Mouse (Mus musculus): Measurements from ENCODE around the gene Krt8.
A peak's percentile ranks its signal among the peaks of the same experiment; 100 is the strongest.
"Not testable (repeated sequence)": the region's sequence is repeated elsewhere in the genome, so short reads cannot be mapped to it uniquely, and the experiment has no call there.

Gene Krt8

DNA sequence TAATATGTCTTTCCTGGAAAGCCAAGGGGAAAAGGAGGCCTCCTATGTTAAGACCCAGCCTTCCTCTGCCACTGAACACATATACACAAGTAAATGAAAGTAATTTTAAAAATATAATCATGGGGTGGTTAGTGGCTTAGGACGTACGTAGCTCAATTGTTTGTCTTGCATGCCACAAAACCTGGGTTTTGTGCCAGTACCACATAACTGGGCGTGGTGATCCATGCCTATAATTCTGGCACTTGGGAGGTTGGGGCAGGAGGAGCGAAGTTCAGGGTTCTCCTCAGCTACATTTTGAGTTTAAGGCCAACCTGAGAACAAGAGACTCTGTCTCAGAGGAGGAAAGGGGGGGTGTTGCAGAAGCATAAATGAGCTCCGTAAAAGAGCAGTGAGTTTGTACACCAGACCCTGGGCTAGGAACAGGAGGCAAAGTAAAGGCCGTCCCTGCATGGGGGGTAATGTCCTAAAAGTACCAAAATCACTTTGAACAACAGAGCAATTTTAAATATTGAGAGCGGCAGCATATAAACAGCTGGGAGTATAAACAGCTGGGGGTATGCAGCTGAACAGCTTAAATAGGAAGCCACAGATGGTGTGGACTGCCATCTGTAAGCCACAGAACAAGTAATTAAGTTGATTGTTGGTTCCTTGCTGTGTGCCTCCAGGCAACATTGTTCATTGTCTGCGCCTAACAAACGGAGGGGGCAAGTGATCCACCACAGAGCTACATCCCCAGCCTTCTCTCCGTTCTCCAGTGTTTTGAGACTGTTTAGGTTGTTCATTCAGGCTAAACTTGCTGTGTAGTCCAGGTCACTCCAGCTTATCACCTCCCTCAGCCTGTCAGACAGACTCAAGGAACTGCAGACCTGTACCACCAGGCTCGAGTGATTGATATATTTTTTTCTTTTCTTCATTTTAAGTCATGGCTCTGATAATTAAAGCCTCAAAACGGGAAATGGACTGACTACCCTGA, 3.1 kb upstream of the Krt8 start:
- DNase-seq (ENCODE audit: low spot score) = no peak

DNA sequence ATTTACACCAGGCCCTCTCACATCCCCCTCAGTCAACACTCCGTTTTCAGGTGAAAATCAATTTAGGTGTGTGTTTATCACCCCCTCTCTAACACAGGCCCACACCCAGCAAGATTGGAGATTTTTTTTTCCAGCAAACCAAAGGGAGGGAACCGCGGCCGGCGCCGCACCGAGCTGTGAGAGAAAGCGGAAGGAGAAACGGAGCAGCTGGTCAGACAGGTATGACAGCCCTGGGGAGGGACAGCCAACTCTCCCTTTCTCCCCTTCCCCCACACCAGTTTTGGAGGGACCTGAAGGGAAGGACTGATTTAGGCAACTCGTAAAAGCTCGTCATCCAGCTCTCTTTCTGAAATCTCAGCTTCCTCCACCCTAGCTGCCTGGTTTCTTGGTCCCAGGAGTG, 2.0 kb upstream of the Krt8 start:
- DNase-seq (ENCODE audit: low spot score) = no peak

DNA sequence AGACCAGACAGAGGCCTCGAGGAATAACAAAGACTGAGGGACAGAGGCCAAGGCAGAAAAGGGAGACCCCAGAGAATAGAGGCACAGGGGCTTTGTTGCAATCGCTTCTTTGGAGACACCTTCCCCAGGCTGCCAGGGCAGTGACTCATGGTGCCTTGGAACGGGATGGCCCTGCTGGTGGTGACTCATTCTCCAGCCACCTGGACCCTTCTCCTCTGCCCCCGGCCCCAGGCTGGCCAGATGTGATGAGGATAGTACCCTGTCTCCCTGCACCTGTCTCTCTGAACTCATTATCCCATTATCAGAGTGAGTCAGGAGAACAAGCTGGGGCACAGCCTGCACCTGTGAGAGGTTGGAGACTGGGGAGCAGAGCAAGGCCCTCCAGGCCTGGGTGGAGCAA, 1.0 kb upstream of the Krt8 start:
- DNase-seq (ENCODE audit: low spot score) = no peak

DNA sequence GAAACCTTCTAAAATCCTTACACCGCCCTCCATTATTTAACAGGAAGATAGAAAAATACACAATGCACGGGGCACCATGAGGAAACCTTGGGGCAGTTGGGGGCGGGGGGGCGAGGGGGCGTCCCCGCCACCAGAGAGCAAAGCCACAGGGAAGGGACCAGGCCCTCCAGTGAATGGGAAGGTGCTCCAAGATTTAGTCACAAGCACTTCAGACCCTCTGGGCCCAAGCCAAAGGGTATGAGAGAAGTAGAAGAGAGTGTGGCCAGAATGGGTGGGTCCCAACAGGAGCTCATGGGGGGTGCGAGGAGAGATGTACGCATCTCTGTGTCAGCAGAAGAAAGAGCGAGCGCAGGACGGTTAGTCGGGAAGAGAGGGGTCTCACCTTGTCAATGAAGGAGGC, 766 bp downstream of the Krt8 start:
- no peak for DNase-seq (ENCODE audit: low spot score)

DNA sequence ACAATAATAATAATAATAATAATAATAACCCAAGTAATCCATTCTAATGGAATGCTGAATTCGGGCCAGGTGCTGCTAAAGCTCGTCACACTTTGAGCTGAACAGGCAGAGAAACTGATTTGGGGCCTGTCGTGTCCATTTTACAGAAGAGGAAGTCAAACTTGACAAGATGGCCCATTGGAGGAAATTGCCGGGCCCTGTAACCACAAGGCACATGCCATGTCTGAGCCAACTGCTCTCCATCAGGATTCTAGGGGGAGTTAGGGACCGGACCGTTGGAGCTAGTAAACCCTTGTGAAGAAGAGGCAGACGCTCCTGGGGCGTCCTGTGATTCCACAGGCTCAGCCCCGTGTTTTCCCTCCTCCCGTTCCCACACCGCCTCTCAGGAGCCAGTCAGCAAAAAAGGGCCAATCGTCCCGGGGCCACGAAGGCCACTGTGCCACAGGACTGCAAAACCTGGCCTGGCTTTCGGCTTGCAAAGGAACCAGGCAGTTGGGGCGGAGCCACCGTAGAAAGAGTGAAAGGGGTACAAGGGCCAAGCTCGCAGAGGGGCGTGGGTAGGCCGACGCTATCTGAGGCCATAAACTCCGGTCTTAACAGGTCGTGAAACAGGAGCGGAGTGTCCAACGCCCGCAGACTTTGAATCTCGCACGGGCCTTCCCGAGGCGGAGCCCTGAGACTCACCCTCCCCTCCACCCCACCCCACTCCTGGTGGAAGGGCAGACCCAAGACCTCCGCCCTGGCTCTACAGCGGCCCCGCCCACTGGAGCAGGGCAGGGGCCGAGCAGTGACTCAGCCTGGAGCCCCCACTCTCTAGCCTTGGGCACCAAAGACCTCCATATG, 1.4 kb downstream of the Krt8 start:
- DNase-seq (ENCODE audit: low spot score) = no peak

DNA sequence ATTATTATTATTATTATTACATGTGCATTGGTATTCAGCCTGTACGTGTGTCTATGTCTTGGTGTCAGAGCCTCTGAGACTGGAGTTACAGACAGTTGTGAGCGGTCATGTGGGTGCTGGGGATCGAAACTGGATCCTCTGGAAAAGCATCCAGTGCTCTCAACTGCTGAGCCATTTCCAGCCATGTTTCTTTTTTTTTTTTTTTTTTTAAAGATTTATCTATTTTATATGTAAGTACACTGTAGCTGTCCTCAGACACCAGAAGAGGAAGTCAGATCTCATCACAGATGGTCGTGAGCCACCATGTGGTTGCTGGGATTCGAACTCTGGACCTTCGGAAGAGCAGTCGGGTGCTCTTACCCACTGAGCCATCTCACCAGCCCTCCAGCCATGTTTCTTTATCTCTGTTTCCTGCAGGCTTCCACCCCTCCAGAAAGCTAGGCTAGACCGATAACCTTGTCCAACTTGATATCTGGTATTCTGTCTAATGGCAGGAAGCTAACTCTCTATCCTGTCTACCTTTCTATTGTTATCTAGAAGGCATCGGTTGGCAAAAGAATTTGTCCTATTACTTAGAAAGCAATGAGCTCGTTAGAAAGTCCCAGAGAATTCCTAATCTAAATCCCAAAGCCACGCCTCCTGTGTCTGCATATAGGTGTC, 4.5 kb downstream of the Krt8 start:
- no peak for DNase-seq (ENCODE audit: low spot score)

DNA sequence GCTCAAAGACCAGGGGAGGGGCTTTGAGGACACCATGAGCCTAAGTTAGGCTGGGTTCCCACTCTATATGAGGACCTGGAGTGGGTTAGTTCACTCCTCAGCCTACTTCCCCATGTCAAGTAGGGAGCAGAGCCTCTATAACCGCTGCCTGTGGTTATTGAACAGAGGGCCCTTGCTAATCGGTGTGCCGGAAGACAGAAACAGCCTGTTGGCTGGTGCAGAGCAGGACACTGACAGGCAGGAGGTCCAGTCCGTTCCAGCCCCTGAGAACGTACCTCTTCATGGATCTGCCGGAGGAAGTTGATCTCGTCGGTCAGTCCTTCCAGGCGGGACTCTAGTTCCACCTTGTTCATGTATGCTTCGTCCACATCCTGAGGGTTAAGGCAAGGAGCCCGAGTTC, 5.1 kb downstream of the Krt8 start:
- DNase-seq (ENCODE audit: low spot score) = no peak

DNA sequence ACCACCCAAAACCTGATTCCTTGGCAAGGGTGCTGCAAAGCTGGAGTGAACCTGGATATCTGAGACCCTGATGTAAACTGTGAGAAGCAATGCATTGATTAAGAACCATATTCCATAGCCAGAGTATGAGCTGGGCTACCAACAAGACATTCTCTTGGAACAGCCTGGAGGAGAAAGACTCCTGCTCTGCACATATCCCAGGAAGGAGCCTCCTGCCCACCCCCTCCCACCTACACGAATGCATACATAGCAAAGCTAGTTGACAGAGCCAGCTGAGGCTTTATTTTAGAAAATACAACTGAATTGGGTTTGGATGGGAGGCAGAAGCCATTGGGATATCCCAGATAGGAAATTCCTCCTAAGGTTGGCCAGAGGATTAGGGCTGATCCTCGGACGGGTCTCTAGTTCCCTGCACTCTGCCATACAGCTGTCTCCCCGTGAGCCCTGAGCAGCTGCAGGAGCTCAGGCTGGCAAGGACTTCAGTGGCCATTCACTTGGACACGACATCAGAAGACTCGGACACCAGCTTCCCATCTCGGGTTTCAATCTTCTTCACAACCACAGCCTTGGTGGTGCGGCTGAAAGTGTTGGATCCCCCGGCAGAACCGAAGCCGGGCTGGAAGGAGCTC, 7.7 kb downstream of the Krt8 start:
- DNase-seq (ENCODE audit: low spot score) = not testable (repeated sequence)

DNA sequence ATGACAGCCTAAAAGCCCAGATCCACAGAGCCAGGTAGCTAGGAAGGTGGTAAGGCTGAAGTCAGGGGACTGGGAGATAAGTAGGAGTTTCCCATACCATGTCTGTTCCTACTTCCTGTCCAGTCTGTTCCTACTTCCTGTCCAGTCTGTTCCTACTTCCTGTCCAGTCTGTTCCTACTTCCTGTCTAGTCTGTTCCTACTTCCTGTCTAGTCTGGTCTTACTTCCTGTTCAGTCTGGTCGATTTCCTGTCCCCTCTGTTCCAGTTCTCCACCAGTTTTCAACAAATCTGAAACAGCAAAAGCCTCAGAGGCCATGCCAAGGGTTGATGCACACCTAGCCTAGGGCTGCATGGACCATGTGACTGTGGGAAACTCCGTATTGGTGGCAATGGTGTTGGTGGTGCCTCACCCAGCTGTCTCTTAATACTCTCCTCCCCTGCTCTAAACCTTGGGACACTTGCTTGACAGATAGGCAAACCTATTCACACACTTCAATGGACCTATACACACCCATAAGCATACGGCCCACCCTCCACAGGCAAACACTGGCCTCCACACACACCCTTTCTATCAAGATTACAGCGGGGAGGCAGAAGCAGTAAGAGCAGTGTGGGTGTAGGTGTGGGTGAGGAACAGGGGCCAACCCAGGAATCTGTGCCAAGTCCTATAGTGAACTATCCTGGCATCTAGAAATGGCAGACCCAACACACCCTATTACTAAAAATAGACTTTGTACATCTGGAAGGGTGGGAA, 8.6 kb downstream of the Krt8 start:
- no peak for DNase-seq (ENCODE audit: low spot score)

DNA sequence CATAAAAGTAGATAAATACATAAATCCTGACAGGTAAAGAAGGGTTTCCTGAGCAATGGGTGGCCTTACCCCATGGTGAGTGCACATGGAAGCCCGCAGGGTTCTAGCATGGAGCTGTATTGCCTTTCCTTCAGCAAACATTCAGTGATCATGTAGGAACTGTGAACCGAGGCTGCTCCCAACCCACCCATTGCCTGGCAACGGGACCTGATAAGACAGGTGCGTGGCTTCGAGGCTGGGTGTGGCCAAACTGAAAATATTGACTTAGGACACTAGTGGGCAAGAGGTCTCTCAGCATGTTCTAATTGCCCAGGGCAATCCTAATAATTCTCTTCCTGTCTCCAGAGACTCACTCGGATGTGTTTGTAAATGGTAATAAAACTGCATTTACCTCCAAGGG, 9.9 kb downstream of the Krt8 start:
- DNase-seq (ENCODE audit: low spot score) = no peak

DNA sequence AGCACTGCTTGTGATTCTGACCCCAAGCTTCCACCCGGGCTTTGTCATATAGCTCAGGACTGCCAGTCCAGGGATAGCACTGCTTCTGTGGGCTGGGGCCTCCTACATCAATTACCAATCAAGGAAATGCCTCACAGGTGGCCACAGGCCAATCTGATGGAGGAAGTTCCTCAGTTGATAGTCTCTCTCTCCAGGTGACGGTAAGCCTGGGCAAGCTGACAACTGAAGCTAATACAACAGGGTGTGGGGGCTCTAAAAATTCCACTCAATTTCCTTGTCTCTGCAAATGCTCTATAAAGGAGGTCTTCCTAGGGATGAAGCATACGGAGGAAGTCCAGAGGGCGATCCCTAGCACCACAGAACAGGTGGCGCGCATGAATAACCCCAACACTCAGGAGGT, 13.3 kb downstream of the Krt8 start:
- DNase-seq (ENCODE audit: low spot score) = no peak

DNA sequence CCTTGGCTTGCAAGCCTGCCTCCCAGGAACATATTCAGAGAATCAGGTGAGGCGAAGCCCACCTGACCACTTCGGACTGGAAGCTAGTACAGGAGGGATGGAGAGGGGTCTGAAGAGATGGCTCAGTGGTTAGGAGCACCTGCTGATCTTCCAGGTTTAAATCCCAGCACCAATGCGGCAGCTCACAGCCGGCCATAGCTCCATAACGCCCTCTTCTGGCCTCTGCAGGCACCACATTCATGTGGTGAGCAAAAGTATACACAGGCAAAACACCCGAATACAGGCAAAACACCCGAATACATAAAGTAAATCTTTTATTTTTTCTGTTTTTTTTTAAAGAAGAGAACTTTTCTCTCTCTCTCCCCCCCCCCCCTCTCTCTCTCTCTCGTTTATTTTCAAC, 15.6 kb downstream of the Krt8 start:
- no peak for DNase-seq (ENCODE audit: low spot score)

DNA sequence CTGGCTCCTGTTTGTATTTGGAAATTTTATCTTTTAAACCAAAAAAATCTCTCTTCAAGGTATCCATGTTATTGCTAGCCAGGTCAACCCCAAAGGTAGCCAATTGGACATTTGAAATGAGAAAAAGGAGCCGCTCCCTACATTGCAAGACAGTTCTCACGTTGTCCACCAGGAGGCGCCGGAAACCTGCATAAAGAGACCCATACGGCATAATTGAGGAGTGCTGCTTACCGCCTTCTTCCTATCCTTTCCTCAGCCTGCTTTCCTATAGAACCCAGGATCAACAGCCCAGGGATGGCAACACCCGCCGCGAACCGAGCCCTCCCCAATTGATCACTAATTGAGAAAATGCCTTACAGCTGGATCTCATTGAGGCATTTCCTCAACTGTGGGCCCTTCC, 16.2 kb downstream of the Krt8 start:
- peak; percentile 75 for DNase-seq (ENCODE audit: low spot score)

DNA sequence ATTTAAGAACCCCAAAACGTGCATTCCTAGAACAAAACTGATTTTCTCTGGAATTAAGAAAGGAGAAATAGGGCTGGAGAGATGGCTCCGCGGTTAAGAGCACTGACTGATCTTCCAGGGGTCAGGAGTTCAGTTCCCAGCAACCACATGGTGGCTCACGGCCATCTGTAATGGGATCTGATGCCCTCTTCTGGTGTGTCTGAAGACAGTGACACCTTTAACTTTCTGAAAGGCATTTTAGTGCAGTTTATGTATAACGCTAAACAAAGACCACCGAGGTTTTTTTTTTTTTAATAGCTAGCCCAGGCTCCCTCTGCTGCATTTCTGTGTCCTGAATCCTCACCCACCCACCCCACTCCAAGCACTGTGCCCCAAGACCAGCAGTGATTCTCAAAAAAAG, 19.5 kb downstream of the Krt8 start:
- no peak for DNase-seq (ENCODE audit: low spot score)

DNA sequence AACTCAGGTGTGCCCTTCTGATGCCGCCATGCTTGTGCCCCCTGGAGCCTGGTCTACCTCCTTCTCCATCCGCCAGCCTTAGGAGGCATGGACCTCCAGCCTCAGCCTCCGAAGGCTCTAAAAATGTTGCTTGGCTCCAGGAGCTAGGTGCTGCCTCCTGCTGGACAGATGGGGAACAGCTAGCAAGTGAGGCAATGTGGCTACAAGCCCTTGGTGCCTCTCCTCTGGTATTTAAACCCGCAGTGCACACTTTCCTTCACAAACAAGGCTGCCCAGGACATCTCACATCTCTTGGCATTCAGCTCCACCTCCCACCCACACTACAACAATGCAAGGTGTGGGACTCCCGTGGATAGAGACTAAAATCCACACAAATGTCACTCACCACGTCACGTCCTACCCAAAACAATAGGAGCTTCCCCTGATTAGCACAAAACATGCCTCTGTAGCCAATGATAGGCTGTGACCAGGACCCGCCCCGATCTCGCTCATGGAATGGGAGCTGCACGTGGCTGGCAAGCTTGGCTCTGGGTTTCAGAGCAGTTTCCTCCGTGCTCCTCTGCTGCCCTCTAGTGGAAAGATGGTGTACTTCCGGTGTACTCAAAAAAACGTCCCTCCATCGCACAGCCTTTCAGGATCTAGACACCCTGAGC, 20.2 kb downstream of the Krt8 start:
- peak; percentile 87 for DNase-seq (ENCODE audit: low spot score)

DNA sequence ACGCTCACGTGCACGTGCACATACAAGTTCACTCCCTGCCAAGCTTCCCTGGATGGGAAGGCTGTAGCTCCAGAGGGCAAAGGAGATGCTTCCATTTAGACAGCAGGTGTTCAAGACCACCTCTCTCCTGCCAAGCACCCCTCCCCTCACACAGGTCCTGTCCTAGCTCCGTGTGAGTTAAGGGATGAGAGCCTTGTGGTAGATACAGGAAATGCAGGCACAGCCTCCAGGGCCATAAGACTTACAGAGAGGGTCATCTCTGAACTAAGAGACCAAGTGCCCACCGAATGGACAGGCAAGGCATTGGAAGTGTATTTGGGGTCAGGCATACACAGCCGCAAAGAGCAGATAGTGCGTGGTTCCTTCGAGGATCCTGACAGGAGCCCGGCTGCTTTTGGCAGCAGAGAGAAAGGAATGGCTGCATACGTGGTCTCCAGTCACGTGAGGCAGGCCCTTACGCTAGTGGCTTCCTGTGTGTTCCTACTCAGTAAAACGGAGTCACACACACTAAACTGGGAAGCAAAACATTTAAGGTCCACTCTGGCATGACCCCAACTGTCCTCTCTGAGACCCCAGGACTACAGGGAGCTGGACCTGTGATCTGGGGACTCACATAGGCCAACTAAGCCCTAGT, 20.9 kb downstream of the Krt8 start:
- no peak for DNase-seq (ENCODE audit: low spot score)

DNA sequence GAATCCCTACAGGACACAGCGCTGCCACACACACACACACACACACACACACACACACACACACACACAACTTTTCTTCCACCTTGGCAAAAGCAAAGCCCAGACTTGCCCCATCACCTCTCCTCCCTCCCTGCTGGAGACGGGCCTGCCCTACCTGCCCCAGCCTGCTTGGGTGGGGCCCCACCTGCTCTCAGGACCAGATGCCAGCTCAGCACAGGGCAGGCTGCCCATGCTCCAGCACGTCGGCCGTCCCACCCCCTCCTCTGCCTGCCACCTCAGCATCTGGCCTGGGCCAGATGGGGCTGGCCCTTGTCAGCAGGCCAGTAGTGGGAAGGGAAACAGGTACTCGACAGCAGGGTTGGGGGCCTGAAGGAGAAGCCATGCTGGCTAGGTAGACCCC, 23.4 kb downstream of the Krt8 start:
- DNase-seq (ENCODE audit: low spot score) = no peak

DNA sequence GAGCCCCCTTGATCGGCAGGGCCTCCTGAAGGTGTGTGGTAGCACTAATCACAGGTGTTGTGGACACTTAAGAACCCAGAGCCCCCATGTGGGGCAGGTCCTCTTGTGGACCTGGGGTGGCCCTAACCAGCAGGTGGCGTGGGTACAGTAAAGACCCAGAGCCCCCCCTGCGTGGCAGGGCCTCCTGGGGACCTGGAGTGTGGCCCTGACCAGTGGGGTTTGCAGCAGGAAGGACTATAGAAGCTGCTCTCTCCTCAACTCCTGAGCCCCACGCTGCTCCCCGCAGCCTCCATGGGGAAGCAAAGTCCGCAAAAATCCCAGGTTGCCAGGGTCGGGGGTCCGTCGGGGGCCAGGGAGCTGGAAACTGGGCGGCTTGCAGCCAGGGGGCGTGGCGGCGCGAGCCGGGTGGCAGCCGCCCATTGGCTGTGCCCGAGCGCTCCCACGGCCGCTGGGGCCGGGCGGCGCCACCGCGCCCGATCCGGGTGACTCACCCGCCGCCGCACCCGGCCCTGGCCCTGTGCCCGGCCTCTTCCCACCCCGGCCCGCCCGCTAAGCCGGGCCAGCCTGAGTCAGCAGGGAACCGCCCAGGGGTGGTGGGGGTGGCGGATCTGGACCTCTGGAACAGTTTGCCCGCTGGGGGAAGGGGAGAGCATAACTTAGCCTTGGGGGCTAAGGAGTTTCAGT, 27.1 kb downstream of the Krt8 start:
- DNase-seq (ENCODE audit: low spot score) = peak; percentile 78

DNA sequence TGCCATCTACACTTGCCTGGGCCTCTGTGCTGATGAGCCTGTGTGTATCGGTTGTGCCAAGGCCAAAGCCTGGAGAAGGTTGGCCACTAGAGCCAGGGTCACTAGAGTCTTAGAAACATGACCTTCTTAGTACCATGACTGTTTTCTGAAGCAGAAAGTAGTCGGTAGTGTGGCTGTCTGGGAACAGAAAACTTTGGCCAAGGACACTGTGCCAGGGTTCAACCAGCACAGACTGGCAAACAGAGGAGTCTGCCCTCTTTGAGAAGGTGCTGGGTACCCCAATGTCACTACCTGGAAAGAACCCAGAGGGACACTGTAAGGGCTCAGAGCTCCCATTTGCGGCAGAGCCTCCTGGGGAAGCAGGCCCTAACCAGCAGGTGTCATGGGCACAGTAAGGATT, 27.6 kb downstream of the Krt8 start:
- no peak for DNase-seq (ENCODE audit: low spot score)

DNA sequence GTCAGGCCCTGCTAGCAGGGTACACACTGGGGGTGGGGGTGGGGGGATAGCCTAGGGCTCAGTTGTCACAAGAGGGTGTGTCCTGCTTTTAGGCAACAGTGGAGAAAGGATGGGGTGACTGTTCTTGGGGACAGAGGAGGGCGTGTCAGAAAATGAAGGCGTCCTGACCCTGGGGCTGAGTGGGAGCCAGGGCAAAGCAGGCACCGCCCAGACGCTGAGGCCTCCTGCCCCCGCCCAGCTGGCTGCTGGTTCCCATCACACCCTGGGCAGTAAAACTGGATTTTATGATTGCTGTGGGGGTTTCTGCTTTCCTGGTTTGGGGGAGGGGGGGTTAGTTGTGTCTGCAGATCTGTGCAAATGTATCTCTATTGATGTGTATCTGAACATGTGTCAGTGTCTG, 28.3 kb downstream of the Krt8 start:
- DNase-seq (ENCODE audit: low spot score) = no peak

All from testis, postnatal 14 days (tissue).